Mouse (Mus musculus): ENCODE results near the gene Trpc4. TPM values are rescaled to one million over a fixed set of nuclear protein-coding genes. Genes with fewer than 3 reads are reported as not detected.

Gene Trpc4
- 0.37 and 0.60 TPM in 2 replicates for total RNA-seq (2021)
- long read RNA-seq, experiment 1, partial matches to known transcripts: 0 of 1 reads
- long read RNA-seq, experiment 1, other reads (novel, unspliced or antisense): 0 of 1 reads
- long read RNA-seq, experiment 2: 0 reads

GRCm38 (mm10) chr3:54155639-54156315, at the start of gene Trpc4:
Trpc4 (plus strand) TSS chr3:54156035.
- no peak for DNase-seq

GRCm38 (mm10) chr3:54111489-54111888, 44.3 kb upstream of the Trpc4 start:
- no peak for DNase-seq

- DNase-seq: no peak
Observed at GRCm38 (mm10) chr3:54135376-54135775, 20.5 kb upstream of the Trpc4 start.

GRCm38 (mm10) chr3:54141376-54141775, 14.5 kb upstream of the Trpc4 start:
- DNase-seq: no peak

- DNase-seq: peak; percentile 27
Observed at GRCm38 (mm10) chr3:54154844-54155638, 794 bp upstream of the Trpc4 start.

- no peak for DNase-seq
Observed at GRCm38 (mm10) chr3:54156316-54157000, 623 bp downstream of the Trpc4 start.

GRCm38 (mm10) chr3:54170701-54171100, 14.9 kb downstream of the Trpc4 start:
- DNase-seq: no peak

- DNase-seq: peak; percentile 12
Observed at GRCm38 (mm10) chr3:54177296-54177695, 21.5 kb downstream of the Trpc4 start.

- DNase-seq: no peak
Observed at GRCm38 (mm10) chr3:54190932-54191668, 35.3 kb downstream of the Trpc4 start.

- DNase-seq: peak; percentile 36
Observed at GRCm38 (mm10) chr3:54201231-54201630, 45.4 kb downstream of the Trpc4 start.

- no peak for DNase-seq
Observed at GRCm38 (mm10) chr3:54204386-54204785, 48.6 kb downstream of the Trpc4 start.

- DNase-seq: no peak
Observed at GRCm38 (mm10) chr3:54210112-54210511, 54.3 kb downstream of the Trpc4 start.

- DNase-seq: no peak
Observed at GRCm38 (mm10) chr3:54211441-54211840, 55.6 kb downstream of the Trpc4 start.

- no peak for DNase-seq
Observed at GRCm38 (mm10) chr3:54222549-54222948, 66.7 kb downstream of the Trpc4 start.

GRCm38 (mm10) chr3:54228463-54228862, 72.6 kb downstream of the Trpc4 start:
- DNase-seq: no peak

- DNase-seq: peak; percentile 24
Observed at GRCm38 (mm10) chr3:54238891-54239290, 83.1 kb downstream of the Trpc4 start.

GRCm38 (mm10) chr3:54239426-54239825, 83.6 kb downstream of the Trpc4 start:
- no peak for DNase-seq

- no peak for DNase-seq
Observed at GRCm38 (mm10) chr3:54243136-54243535, 87.3 kb downstream of the Trpc4 start.

GRCm38 (mm10) chr3:54244729-54245465, 89.1 kb downstream of the Trpc4 start:
- no peak for DNase-seq

GRCm38 (mm10) chr3:54246416-54246815, 90.6 kb downstream of the Trpc4 start:
- no peak for DNase-seq

GRCm38 (mm10) chr3:54249311-54249710, 93.5 kb downstream of the Trpc4 start:
- DNase-seq: no peak

All from adrenal gland, postnatal 14 days (tissue).